Mouse (Mus musculus) myocyte (in vitro differentiated cells): ENCODE results near the gene Atp7b.

Experiments
- E2F4 ChIP-seq: IDR thresholded peaks from one replicate; pipeline ENCODE4 v1.6.1; 2011; ENCODE audit warnings: mild to moderate bottlenecking, control low read depth, moderate library complexity; ENCODE audit not compliant: insufficient read depth
- MYOD1 ChIP-seq, 3 experiments: IDR thresholded peaks; one replicate each; pipeline ENCODE4 v1.6.1; 2011; ENCODE audit warnings: control low read depth in 2 of 3, low read depth in 2 of 3, mild to moderate bottlenecking in 2 of 3, moderate library complexity in 1 of 3; ENCODE audit not compliant: insufficient read length in 2 of 3, control insufficient read depth in 1 of 3
- MYOG ChIP-seq, 3 experiments: IDR thresholded peaks; one replicate each; pipeline ENCODE4 v1.6.1; 2011; ENCODE audit warnings: control low read depth in 2 of 3, low read depth in 2 of 3, mild to moderate bottlenecking in 2 of 3; ENCODE audit not compliant: insufficient read length in 2 of 3, control insufficient read depth in 1 of 3, insufficient read depth in 1 of 3
- POLR2A ChIP-seq: IDR thresholded peaks from one replicate; pipeline ENCODE4 v1.6.1; 2011; ENCODE audit warnings: low read depth, mild to moderate bottlenecking, control low read depth, moderate library complexity; ENCODE audit not compliant: insufficient read length
- REST ChIP-seq: IDR thresholded peaks from one replicate; pipeline ENCODE4 v1.6.1; 2011; ENCODE audit warnings: mild to moderate bottlenecking, control low read depth, moderate library complexity; ENCODE audit not compliant: insufficient read depth, insufficient read length
- TCF12 ChIP-seq: IDR thresholded peaks from one replicate; pipeline ENCODE4 v1.6.1; 2011; ENCODE audit warnings: mild to moderate bottlenecking, control low read depth; ENCODE audit not compliant: poor library complexity, insufficient read depth, severe bottlenecking

DNA sequence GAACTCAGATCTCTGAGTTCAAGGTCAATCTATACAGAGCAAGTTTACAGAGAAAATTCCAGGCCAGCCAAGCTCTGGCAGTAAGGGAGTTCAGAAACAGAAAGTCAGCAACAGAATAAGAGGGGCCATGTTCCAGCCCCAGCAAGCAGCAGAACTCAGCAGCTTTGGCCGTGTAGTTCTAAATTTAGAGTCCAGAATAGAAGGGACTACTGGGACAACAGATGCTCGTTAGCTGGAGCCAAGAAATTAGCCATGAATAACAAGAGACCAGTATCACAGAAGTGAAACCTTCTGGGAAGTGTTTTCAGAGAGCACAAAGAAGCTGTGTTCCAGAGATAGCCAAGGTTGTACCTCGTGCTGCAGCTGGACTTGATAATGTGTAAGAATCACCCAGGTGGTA lies 50.7 kb downstream of the Atp7b start:
- no peak for TF ChIP-seq POLR2A
- TF ChIP-seq REST, result no peak
- no peak for TF ChIP-seq MYOG (IDR thresholded peaks at IDR 0.05; ENCODE audit: control insufficient read depth in 1 of 3, insufficient read depth in 1 of 3, insufficient read length in 2 of 3, low read depth in 2 of 3)
- no peak for TF ChIP-seq TCF12
- no peak for TF ChIP-seq E2F4
- no peak for TF ChIP-seq MYOD1 (IDR thresholded peaks at IDR 0.05; ENCODE audit: control insufficient read depth in 1 of 3, insufficient read length in 2 of 3, low read depth in 2 of 3)
